ENCODE assay signal across 8 mouse cellular contexts in the genomic region with DNA sequence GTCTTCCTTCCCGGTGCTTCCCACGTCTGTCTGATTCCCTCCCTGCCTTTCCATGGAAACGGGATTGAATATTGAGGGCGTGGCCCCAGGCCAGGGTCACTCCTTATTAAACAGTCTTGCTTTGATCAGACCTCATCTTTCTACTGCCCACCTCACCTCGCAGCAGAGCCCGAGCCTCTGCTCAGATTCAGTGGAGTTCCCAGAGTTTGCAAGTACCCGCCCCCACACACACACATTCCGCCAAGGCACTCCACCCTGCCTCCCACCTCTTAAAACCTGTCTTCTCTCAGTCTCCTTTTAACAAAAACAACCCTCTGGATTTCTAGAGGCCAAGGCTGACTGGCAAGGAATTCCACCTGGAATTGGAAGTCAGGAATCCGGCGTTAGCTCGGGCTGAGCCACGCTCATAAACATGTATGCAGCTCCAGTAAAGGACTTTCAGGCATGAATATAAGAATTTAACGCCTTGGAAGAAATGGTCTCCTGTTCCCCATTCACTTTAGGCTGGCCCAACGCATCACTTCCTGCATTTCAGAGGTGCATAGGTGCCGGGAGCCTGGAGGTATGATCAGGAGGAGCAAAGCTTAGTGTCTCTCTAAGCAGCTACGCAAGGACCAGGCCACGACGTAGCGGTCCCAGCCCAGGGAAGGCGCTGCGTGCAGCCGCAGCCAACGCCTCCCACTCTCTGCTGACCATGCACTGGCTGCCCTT. TPM values are rescaled to one million over a fixed set of nuclear protein-coding genes. Genes with fewer than 3 reads are reported as not detected.
A peak's percentile ranks its signal among the peaks of the same experiment; 100 is the strongest.
DNase-seq lines count a peak whose midpoint lies in the region; ATAC-seq and TF ChIP-seq lines count a peak whose summit lies in the region.

No protein-coding gene starts in this region.

- no peak for DNase-seq in lung, postnatal 0 days (ENCODE audit: low spot score)
- no peak for DNase-seq in lung, postnatal 36 days
- DNase-seq in midbrain, postnatal 0 days (ENCODE audit: low spot score), result no peak
- DNase-seq in cerebellum, adult 11 months, result no peak
- DNase-seq in cerebellum, adult 9-10 months, result no peak
- no peak for DNase-seq in layer of hippocampus, adult 9-11 months

- ATAC-seq in lung, postnatal 0 days, result no peak
- ATAC-seq in embryonic facial prominence, embryonic 15.5 days (ENCODE audit: insufficient number of reproducible peaks, low FRiP score, low TSS enrichment, low read depth), result no peak
- ATAC-seq in hindbrain, embryonic 15.5 days (ENCODE audit: low FRiP score, low read depth), result no peak
- ATAC-seq in midbrain, postnatal 0 days (ENCODE audit: low FRiP score), result no peak

- H3K4me2 ChIP-seq in lung, postnatal 0 days (replicated peaks; ENCODE audit: low read depth, low read length), result peak overlapping the region; percentile 63
- H3K4me2 ChIP-seq in embryonic facial prominence, embryonic 15.5 days (replicated peaks), result peak overlapping the region; percentile 97
- peak overlapping the region; percentile 93 for H3K4me2 ChIP-seq in hindbrain, embryonic 15.5 days
- peak overlapping the region; percentile 87 for H3K4me2 ChIP-seq in midbrain, postnatal 0 days (ENCODE audit: low read depth, low read length, poor library complexity, severe bottlenecking)

- H3K4me3 ChIP-seq in lung, postnatal 0 days (ENCODE audit: low read depth, low read length), result peak overlapping the region; percentile 37
- H3K4me3 ChIP-seq in embryonic facial prominence, embryonic 15.5 days (replicated peaks), result peak overlapping the region; percentile 45
- peak overlapping the region; percentile 46 for H3K4me3 ChIP-seq in hindbrain, embryonic 15.5 days
- H3K4me3 ChIP-seq in midbrain, postnatal 0 days (ENCODE audit: low read depth, low read length), result peak overlapping the region; percentile 47

- no peak for TF ChIP-seq CTCF in lung, postnatal 0 days (IDR thresholded peaks at IDR 0.05)
- no peak for TF ChIP-seq CTCF in midbrain, postnatal 0 days (IDR thresholded peaks at IDR 0.05)

- no peaks in the 10 kb centered on the region for H3K9me3 ChIP-seq in lung, postnatal 0 days (ENCODE audit: low read length)
- no peaks in the 10 kb centered on the region for H3K9me3 ChIP-seq in embryonic facial prominence, embryonic 15.5 days (replicated peaks)
- no peaks in the 10 kb centered on the region for H3K9me3 ChIP-seq in hindbrain, embryonic 15.5 days
- no peaks in the 10 kb centered on the region for H3K9me3 ChIP-seq in midbrain, postnatal 0 days (ENCODE audit: low read length)

- H3K4me1 ChIP-seq in lung, postnatal 0 days (ENCODE audit: insufficient read depth, low read depth, low read length), result peaks cover 12% of the 10 kb centered on the region
- peaks cover 35% of the 10 kb centered on the region for H3K4me1 ChIP-seq in embryonic facial prominence, embryonic 15.5 days
- H3K4me1 ChIP-seq in hindbrain, embryonic 15.5 days (replicated peaks), result peaks cover 65% of the 10 kb centered on the region
- peaks cover 7% of the 10 kb centered on the region; the same call in 1 of the 2 replicates for H3K4me1 ChIP-seq in midbrain, postnatal 0 days (ENCODE audit: insufficient read depth, low read length)

- 6% methylated on average over 23 of the region's 23 CpGs for WGBS in lung, postnatal 0 days
- WGBS in embryonic facial prominence, embryonic 15.5 days, result 3% methylated on average over 23 of the region's 23 CpGs
- 2% methylated on average over 23 of the region's 23 CpGs for WGBS in hindbrain, embryonic 15.5 days
- 8% methylated on average over 23 of the region's 23 CpGs for WGBS in midbrain, postnatal 0 days

- no peak overlapping the region for H3K27ac ChIP-seq in lung, postnatal 0 days (ENCODE audit: low read length)
- H3K27ac ChIP-seq in embryonic facial prominence, embryonic 15.5 days (replicated peaks), result no peak overlapping the region
- peak overlapping the region; percentile 80; the same call in 1 of the 2 replicates for H3K27ac ChIP-seq in hindbrain, embryonic 15.5 days (replicated peaks)
- peak overlapping the region; percentile 62 for H3K27ac ChIP-seq in midbrain, postnatal 0 days (ENCODE audit: low read depth, low read length)

- TF ChIP-seq EP300 in lung, postnatal 0 days (IDR thresholded peaks at IDR 0.05), result no peak

- peaks cover 61% of the 10 kb centered on the region for H3K27me3 ChIP-seq in lung, postnatal 0 days (replicated peaks; ENCODE audit: insufficient read depth, low read length)
- H3K27me3 ChIP-seq in embryonic facial prominence, embryonic 15.5 days, result peaks cover 83% of the 10 kb centered on the region
- H3K27me3 ChIP-seq in hindbrain, embryonic 15.5 days, result peaks cover 25% of the 10 kb centered on the region
- peaks cover 15% of the 10 kb centered on the region; the same call in 1 of the 2 replicates for H3K27me3 ChIP-seq in midbrain, postnatal 0 days (ENCODE audit: insufficient read depth, low read length)

- no peaks in the 10 kb centered on the region for H3K36me3 ChIP-seq in lung, postnatal 0 days (ENCODE audit: insufficient read depth, low read length)
- no peaks in the 10 kb centered on the region for H3K36me3 ChIP-seq in embryonic facial prominence, embryonic 15.5 days
- H3K36me3 ChIP-seq in hindbrain, embryonic 15.5 days, result no peaks in the 10 kb centered on the region
- H3K36me3 ChIP-seq in midbrain, postnatal 0 days (ENCODE audit: insufficient read depth, low read length), result no peaks in the 10 kb centered on the region

- no peak overlapping the region for H3K9ac ChIP-seq in lung, postnatal 0 days (replicated peaks; ENCODE audit: low read depth)
- no peak overlapping the region for H3K9ac ChIP-seq in embryonic facial prominence, embryonic 15.5 days
- peak overlapping the region; percentile 20; the same call in 1 of the 2 replicates for H3K9ac ChIP-seq in hindbrain, embryonic 15.5 days
- H3K9ac ChIP-seq in midbrain, postnatal 0 days (replicated peaks; ENCODE audit: low read length, poor library complexity, severe bottlenecking), result peak overlapping the region; percentile 34; the same call in 1 of the 2 replicates

RNA-seq across cellular contexts. Expression of a gene that starts 0.8 kb away (rescaled TPM):
- 3.3 and 3.6 TPM in 2 replicates for polyA plus RNA-seq in lung, postnatal 0 days (2015; fragmentation: Nextera tagmentation; extraction: Ambion mirVana)
- polyA plus RNA-seq in embryonic facial prominence, embryonic 15.5 days (2015; fragmentation: Nextera tagmentation; extraction: Ambion mirVana), result 0.68 and 0.89 TPM in 2 replicates
- 17.7 and 18.0 TPM in 2 replicates for polyA plus RNA-seq in hindbrain, embryonic 15.5 days (2015; fragmentation: Nextera tagmentation; extraction: Ambion mirVana)
- 24.2 and 24.8 TPM in 2 replicates for total RNA-seq in midbrain, postnatal 0 days (2014; rRNA removed)
- polyA plus RNA-seq in midbrain, postnatal 0 days (2015; fragmentation: Nextera tagmentation; extraction: Ambion mirVana), result 26.5 and 34.5 TPM in 2 replicates

RNA-seq across cellular contexts. Expression of a gene that starts 18.0 kb away (rescaled TPM):
- 440 and 448 TPM in 2 replicates for polyA plus RNA-seq in lung, postnatal 0 days (2015; fragmentation: Nextera tagmentation; extraction: Ambion mirVana)
- 450 and 454 TPM in 2 replicates for polyA plus RNA-seq in embryonic facial prominence, embryonic 15.5 days (2015; fragmentation: Nextera tagmentation; extraction: Ambion mirVana)
- polyA plus RNA-seq in hindbrain, embryonic 15.5 days (2015; fragmentation: Nextera tagmentation; extraction: Ambion mirVana), result 894 and 915 TPM in 2 replicates
- 250 and 266 TPM in 2 replicates for total RNA-seq in midbrain, postnatal 0 days (2014; rRNA removed)
- polyA plus RNA-seq in midbrain, postnatal 0 days (2015; fragmentation: Nextera tagmentation; extraction: Ambion mirVana), result 1,115 and 1,120 TPM in 2 replicates

RNA-seq across cellular contexts. Expression of a gene that starts 34.3 kb away (rescaled TPM):
- polyA plus RNA-seq in lung, postnatal 0 days (2015; fragmentation: Nextera tagmentation; extraction: Ambion mirVana), result 12.3 and 13.5 TPM in 2 replicates
- polyA plus RNA-seq in embryonic facial prominence, embryonic 15.5 days (2015; fragmentation: Nextera tagmentation; extraction: Ambion mirVana), result 27.3 and 28.2 TPM in 2 replicates
- polyA plus RNA-seq in hindbrain, embryonic 15.5 days (2015; fragmentation: Nextera tagmentation; extraction: Ambion mirVana), result 25.0 TPM in 2 replicates
- total RNA-seq in midbrain, postnatal 0 days (2014; rRNA removed), result 20.6 and 29.7 TPM in 2 replicates
- 24.8 and 25.6 TPM in 2 replicates for polyA plus RNA-seq in midbrain, postnatal 0 days (2015; fragmentation: Nextera tagmentation; extraction: Ambion mirVana)

RNA-seq across cellular contexts. Expression of a gene that starts 35.2 kb away (rescaled TPM):
- 3.5 and 4.0 TPM in 2 replicates for polyA plus RNA-seq in lung, postnatal 0 days (2015; fragmentation: Nextera tagmentation; extraction: Ambion mirVana)
- 16.3 and 16.5 TPM in 2 replicates for polyA plus RNA-seq in embryonic facial prominence, embryonic 15.5 days (2015; fragmentation: Nextera tagmentation; extraction: Ambion mirVana)
- polyA plus RNA-seq in hindbrain, embryonic 15.5 days (2015; fragmentation: Nextera tagmentation; extraction: Ambion mirVana), result 134 and 139 TPM in 2 replicates
- total RNA-seq in midbrain, postnatal 0 days (2014; rRNA removed), result 389 and 404 TPM in 2 replicates
- 206 and 213 TPM in 2 replicates for polyA plus RNA-seq in midbrain, postnatal 0 days (2015; fragmentation: Nextera tagmentation; extraction: Ambion mirVana)

RNA-seq across cellular contexts. Expression of a gene that starts 49.5 kb away (rescaled TPM):
- polyA plus RNA-seq in lung, postnatal 0 days (2015; fragmentation: Nextera tagmentation; extraction: Ambion mirVana), result 19.1 and 24.3 TPM in 2 replicates
- polyA plus RNA-seq in embryonic facial prominence, embryonic 15.5 days (2015; fragmentation: Nextera tagmentation; extraction: Ambion mirVana), result 47.9 and 50.5 TPM in 2 replicates
- polyA plus RNA-seq in hindbrain, embryonic 15.5 days (2015; fragmentation: Nextera tagmentation; extraction: Ambion mirVana), result 74.7 and 75.9 TPM in 2 replicates
- 60.5 and 71.9 TPM in 2 replicates for total RNA-seq in midbrain, postnatal 0 days (2014; rRNA removed)
- polyA plus RNA-seq in midbrain, postnatal 0 days (2015; fragmentation: Nextera tagmentation; extraction: Ambion mirVana), result 57.2 and 61.2 TPM in 2 replicates

Comparison
In these comparisons a context has a peak if more than half of its experiments do, and no peak if none do; other contexts are left out.
1. H3K27ac ChIP-seq: peak in hindbrain, embryonic 15.5 days (single experiment) and midbrain, postnatal 0 days (single experiment); none in lung, postnatal 0 days (single experiment) and embryonic facial prominence, embryonic 15.5 days (single experiment).
2. H3K9ac ChIP-seq: peak in hindbrain, embryonic 15.5 days (single experiment) and midbrain, postnatal 0 days (single experiment); none in lung, postnatal 0 days (single experiment) and embryonic facial prominence, embryonic 15.5 days (single experiment).
3. Peak in every context shown above with its lines, with median percentiles within 50 percentile points of each other: H3K4me2 ChIP-seq and H3K4me3 ChIP-seq.